29 mouse cellular contexts compared by ENCODE assay signal in the genomic region with DNA sequence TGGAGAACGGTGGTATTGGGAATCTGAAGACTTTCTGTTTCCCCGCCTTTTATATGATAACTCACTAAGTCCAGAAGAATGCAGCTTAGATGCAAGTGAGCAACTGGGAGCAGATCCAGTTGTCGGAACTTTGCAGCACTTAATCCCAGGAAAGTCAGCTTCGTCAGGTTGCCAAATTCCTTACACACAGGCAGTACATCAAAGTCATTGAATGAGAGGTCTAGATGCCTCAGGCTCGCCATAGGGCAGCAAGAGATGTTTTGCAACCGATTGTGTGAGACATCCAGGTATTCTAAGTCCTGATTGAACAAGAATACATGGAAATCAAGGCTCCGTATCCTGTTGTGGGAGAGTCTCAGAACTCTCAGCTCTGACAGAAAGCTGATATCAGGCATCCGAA. TPM values are rescaled to one million over a fixed set of nuclear protein-coding genes. Genes with fewer than 3 reads are reported as not detected.
"Had no signal": no experiment of that assay in that cellular context is flagged by ENCODE, and none has a peak within 500 bp of the region (broad histone marks: within the 10 kb centered on the region; RNA-seq: fewer than 3 reads in every experiment).

No protein-coding gene starts in this region.

- H3K4me1 ChIP-seq: heart, embryonic 15.5 days; hindbrain, embryonic 10.5 days; hindbrain, embryonic 12.5 days; intestine, embryonic 15.5 days; kidney, embryonic 15.5 days; liver, embryonic 12.5 days had no signal

- H3K4me3 ChIP-seq: heart, adult 2 months; heart, embryonic 13.5 days; heart, embryonic 15.5 days; hindbrain, embryonic 10.5 days; hindbrain, embryonic 12.5 days; intestine, embryonic 15.5 days; kidney, embryonic 15.5 days; limb, embryonic 12.5 days; limb, embryonic 15.5 days; liver, embryonic 12.5 days had no signal

- DNase-seq: gastrocnemius, postnatal 14 days; gastrocnemius, postnatal 36 days; heart, adult 2 months; heart, postnatal 14 days; heart, postnatal 4 days; kidney, adult 18-20 months; kidney, adult 8-10 months; kidney, postnatal 10 days; kidney, postnatal 25 days; kidney, postnatal 4 days; layer of hippocampus, adult 9-11 months; layer of hippocampus, postnatal 36 days; left cerebral cortex, postnatal 4 days had no signal

- ATAC-seq: hindbrain, embryonic 16.5 days; inflammation-experienced regulatory T-cells, adult 6 months; intestine, embryonic 15.5 days; intestine, postnatal 0 days; liver, embryonic 12.5 days had no signal

- H3K27ac ChIP-seq: heart, adult 2 months; heart, embryonic 13.5 days; heart, embryonic 15.5 days; hindbrain, embryonic 10.5 days; hindbrain, embryonic 12.5 days; hindbrain, embryonic 14.5 days; intestine, embryonic 15.5 days; kidney, embryonic 15.5 days; limb, embryonic 12.5 days; limb, embryonic 15.5 days; liver, embryonic 12.5 days; liver, embryonic 14.5 days had no signal

- H3K4me2 ChIP-seq: heart, embryonic 11.5 days; heart, embryonic 13.5 days; heart, embryonic 15.5 days; hindbrain, embryonic 12.5 days; hindbrain, embryonic 14.5 days; intestine, embryonic 15.5 days; kidney, embryonic 15.5 days; limb, embryonic 12.5 days; limb, embryonic 15.5 days; liver, embryonic 12.5 days had no signal

- H3K27me3 ChIP-seq: heart, embryonic 13.5 days; heart, embryonic 15.5 days; hindbrain, embryonic 12.5 days; intestine, embryonic 15.5 days; kidney, embryonic 15.5 days; limb, embryonic 12.5 days; limb, embryonic 15.5 days; liver, embryonic 12.5 days had no signal

- H3K9ac ChIP-seq: heart, embryonic 13.5 days; heart, embryonic 15.5 days; hindbrain, embryonic 12.5 days; hindbrain, embryonic 14.5 days; intestine, embryonic 15.5 days; kidney, embryonic 15.5 days; limb, embryonic 12.5 days; limb, embryonic 15.5 days; liver, embryonic 12.5 days; liver, embryonic 14.5 days had no signal

- H3K36me3 ChIP-seq: heart, embryonic 13.5 days; heart, embryonic 15.5 days; hindbrain, embryonic 10.5 days; hindbrain, embryonic 12.5 days; intestine, embryonic 15.5 days; kidney, embryonic 15.5 days; limb, embryonic 12.5 days; limb, embryonic 15.5 days; liver, embryonic 12.5 days had no signal

- H3K9me3 ChIP-seq: heart, embryonic 13.5 days; heart, embryonic 15.5 days; hindbrain, embryonic 10.5 days; hindbrain, embryonic 12.5 days; intestine, embryonic 15.5 days; kidney, embryonic 15.5 days; limb, embryonic 12.5 days; limb, embryonic 15.5 days; liver, embryonic 12.5 days had no signal

RNA-seq across cellular contexts. Expression of a gene that starts 21.6 kb away (rescaled TPM):
- total RNA-seq: gastrocnemius, adult 8-10 months had no signal
